Mouse (Mus musculus) cortical plate, adult 2 months (tissue): ENCODE measurements around the gene Plppr3. TPM values are rescaled to one million over a fixed set of nuclear protein-coding genes. Genes with fewer than 3 reads are reported as not detected.

Source experiments
- H3K27ac ChIP-seq: fragments of 200-500 bp; 2 replicates; pipeline ENCODE4 v1.5.1; 2012; ENCODE audit warnings: low read length, control low read depth, inconsistent platforms; ENCODE audit not compliant: insufficient read depth
- H3K4me1 ChIP-seq: fragments of 200-500 bp; 2 replicates; pipeline ENCODE4 v1.6.1; 2011; ENCODE audit warnings: low read length; ENCODE audit not compliant: control insufficient read depth, insufficient read depth
- H3K4me3 ChIP-seq: fragments of 200-500 bp; 2 replicates; pipeline ENCODE4 v1.5.1; 2011; ENCODE audit warnings: mild to moderate bottlenecking, low read length, control low read depth; ENCODE audit not compliant: insufficient read depth
- CTCF ChIP-seq: fragments of 200-500 bp; IDR thresholded peaks from 2 replicates; pipeline ENCODE4 v1.5.1; 2011; ENCODE audit warnings: mild to moderate bottlenecking, control low read depth, low read length; ENCODE audit not compliant: insufficient read depth; ENCODE audit errors: extremely low read depth
- POLR2A ChIP-seq: fragments of 200-500 bp; IDR thresholded peaks from 2 replicates; pipeline ENCODE4 v1.6.1; 2011; ENCODE audit warnings: mild to moderate bottlenecking, low read length, control low read depth; ENCODE audit not compliant: insufficient read depth; ENCODE audit errors: extremely low read depth
- polyA plus RNA-seq: library from polyadenylated mRNA; depleted of rRNA; stranded (reverse); fragments of >200 nt; gene quantifications from 2 replicates; pipeline ENCODE4 v1.2.3, GENCODE M21; 2012

Plppr3 gene
- polyA plus RNA-seq, 1 experiment = 79.9 TPM

- no peak for TF ChIP-seq POLR2A
- H3K4me3 ChIP-seq = no peak overlapping the region
- H3K27ac ChIP-seq = no peak overlapping the region
- H3K4me1 ChIP-seq = peaks cover 7% of the 10 kb centered on the region
Measured at GRCm38 (mm10) chr10:79862049-79862788, 12.2 kb downstream of the Plppr3 start.

DNA sequence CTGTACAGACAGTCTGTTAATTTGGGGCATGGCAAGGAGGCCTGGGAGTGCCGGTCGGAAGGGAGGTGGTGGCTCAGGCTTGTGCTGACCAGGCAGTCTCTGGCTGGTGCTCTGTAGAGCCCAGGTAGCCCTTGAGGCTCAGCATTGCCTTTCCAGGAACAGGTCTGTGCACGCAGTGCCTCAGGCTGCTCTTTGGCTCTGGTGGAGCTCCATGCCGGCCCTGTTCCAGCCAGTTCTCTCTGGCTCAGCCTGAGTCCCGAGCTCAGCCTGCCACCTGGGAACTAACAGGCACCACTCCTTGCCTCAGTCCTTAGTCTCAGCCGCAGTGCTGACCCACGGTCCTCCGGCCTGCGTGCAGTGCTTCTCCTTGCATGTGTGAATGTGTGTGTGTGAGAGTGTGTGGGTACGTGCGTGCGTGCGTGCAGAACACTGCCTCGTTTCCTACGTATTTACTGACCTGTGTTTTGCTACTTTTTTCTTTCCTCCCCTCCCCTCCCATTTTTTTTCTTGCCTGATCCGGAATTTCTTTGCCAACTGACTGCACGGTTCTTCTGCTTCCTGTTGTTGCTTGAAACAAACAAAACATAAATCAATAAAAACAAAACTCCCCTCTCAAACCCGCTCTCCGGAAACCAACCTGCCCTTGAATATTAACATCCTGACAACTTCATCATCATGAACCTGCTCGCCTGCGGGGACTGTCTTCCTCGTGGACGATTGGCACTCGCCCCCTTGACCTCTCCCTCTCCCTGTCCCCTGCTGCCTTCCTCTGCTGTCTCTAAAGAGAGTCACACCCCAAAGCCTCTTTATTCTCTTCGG is 13.0 kb downstream of the Plppr3 start:
- TF ChIP-seq CTCF = no peak
- TF ChIP-seq POLR2A = no peak
- Histone ChIP-seq H3K4me1 (peaks cover 14% of the 10 kb centered on the region), H3K4me3 (no peak overlapping the region), H3K27ac (no peak overlapping the region)

GRCm38 (mm10) chr10:79860079-79860911 is 14.1 kb downstream of the Plppr3 start:
- Histone ChIP-seq H3K4me1 (peaks cover 16% of the 10 kb centered on the region), H3K4me3 (no peak overlapping the region), H3K27ac (no peak overlapping the region)
- TF ChIP-seq POLR2A (no peak), CTCF (no peak)

DNA sequence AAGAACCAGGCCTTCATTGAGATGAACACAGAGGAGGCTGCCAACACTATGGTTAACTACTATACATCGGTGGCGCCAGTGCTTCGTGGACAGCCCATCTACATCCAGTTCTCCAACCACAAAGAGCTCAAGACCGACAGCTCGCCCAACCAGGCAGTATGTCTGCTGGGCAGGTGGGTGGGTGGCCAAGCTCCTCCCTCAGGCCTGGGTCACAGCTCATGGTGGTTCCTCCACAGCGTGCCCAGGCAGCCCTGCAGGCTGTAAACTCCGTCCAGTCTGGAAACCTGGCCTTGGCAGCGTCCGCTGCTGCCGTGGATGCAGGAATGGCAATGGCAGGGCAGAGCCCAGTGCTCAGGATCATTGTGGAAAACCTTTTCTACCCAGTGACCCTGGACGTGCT is 15.3 kb downstream of the Plppr3 start:
- TF ChIP-seq CTCF (no peak), POLR2A (no peak)
- H3K27ac ChIP-seq = no peak overlapping the region
- H3K4me1 ChIP-seq = peaks cover 14% of the 10 kb centered on the region
- H3K4me3 ChIP-seq = no peak overlapping the region

DNA sequence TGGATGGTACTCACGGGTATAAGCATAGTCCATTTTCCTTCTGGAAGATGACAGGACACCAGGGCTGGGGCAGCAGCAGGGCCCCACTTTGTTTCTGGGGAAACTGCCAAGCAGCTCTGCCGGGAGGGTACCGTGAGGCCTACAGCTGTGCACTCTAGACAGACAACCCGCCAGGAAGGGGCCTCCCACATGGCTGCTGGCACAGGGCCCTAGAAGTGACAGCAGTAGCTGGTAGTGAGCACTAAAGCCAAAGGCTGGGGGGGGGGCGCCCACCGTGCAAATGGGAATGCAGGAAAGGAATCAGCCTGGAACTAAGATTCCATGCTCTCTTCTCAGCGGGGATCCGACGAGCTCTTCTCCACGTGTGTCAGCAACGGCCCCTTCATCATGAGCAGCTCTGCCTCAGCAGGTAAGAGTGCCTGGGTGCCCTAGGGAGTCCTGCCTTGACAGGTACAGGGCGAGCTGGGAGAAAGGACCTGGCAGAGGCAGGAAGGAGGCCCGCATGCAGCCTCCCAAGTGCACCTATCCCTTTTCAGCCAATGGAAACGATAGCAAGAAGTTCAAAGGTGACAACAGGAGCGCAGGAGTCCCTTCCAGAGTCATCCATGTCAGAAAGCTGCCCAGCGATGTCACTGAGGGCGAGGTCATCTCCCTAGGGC is 15.9 kb downstream of the Plppr3 start:
- H3K27ac ChIP-seq = no peak overlapping the region
- no peak for TF ChIP-seq POLR2A
- no peak for TF ChIP-seq CTCF
- peaks cover 14% of the 10 kb centered on the region for H3K4me1 ChIP-seq
- no peak overlapping the region for H3K4me3 ChIP-seq

DNA sequence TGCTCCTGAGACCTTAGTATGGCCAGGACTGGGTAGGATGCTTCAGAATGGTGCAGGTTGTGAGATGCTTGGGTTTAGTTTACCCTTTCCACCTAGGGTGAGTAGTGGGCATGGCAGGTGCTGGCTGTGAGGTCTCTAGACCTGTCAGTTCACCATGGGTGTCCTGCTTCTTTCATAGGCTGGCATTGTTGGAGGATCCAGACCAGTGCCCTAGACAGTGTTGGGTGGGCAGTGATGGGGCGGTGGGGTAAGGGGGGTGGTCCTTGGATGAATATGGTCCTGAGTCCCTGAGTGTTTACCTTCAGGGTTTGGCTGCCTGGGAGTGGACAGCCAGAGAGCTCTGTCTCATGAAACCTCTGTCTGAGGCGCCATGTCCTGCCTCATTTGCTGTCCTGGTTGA is 16.5 kb downstream of the Plppr3 start:
- Histone ChIP-seq H3K4me1 (peaks cover 17% of the 10 kb centered on the region), H3K4me3 (no peak overlapping the region; the same call in 1 of the 2 replicates), H3K27ac (no peak overlapping the region)
- no peak for TF ChIP-seq CTCF
- no peak for TF ChIP-seq POLR2A

- Histone ChIP-seq H3K27ac (no peak overlapping the region), H3K4me3 (peak overlapping the region; percentile 86; the same call in 1 of the 2 replicates), H3K4me1 (peaks cover 21% of the 10 kb centered on the region)
- no peak for TF ChIP-seq CTCF
- no peak for TF ChIP-seq POLR2A
Measured at GRCm38 (mm10) chr10:79857452-79857811, 17.0 kb downstream of the Plppr3 start.

DNA sequence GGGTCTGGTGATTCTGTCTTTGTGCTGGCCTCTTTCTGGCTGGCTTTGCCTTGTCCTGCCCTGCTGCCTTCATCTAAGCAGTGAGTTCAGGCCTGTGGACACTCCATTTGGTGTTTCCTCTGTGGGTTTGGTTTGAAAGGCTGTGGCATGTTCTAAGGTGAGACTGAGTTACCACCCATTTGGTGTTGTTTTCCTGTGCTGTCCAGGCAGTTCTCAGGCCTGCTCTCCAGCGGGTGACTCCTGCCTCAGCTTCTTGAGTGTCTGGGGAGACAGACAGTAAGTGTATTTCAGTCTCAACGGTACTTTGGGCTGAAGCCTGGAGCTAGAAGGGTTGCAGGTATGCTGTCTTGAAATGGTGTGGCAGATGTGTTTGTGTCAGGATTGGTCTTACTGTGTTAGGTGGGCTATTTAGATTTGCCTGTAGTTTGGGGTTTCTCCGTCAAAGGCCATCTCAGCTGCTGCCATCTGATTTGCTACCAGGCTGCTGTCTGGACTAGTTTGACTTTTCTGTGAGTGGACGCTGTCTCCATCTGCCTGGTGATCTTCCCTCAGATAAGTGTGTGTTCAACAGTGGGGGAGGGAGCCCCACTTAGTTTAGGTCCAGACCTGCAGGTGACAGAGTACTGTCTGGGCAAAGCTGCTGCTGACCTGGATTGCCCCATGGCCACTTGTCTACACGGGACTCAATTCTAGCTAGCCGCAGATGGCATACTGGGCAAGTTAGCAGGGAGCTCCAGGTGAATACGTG is 17.6 kb downstream of the Plppr3 start:
- H3K4me1 ChIP-seq = peaks cover 21% of the 10 kb centered on the region
- peak overlapping the region; percentile 86 for H3K4me3 ChIP-seq
- TF ChIP-seq CTCF (no peak), POLR2A (no peak)
- H3K27ac ChIP-seq = no peak overlapping the region

- Histone ChIP-seq H3K4me1 (peaks cover 23% of the 10 kb centered on the region), H3K4me3 (peak overlapping the region; percentile 86), H3K27ac (no peak overlapping the region)
- TF ChIP-seq POLR2A = no peak
- TF ChIP-seq CTCF = no peak
Measured at GRCm38 (mm10) chr10:79856280-79856679, 18.2 kb downstream of the Plppr3 start.
